Mouse (Mus musculus) CH12.LX (cell line): ENCODE measurements at regions not wholly inside any gene's neighbourhood (a gene's known extent, or its start where the extent isn't known, plus 50 kb on each side); places are given as distances from the start of the nearest gene placed in this dataset.
A peak's percentile ranks its signal among the peaks of the same experiment; 100 is the strongest.

Source experiments
- DNase-seq: peaks from one replicate; pipeline ENCODE4 v3.0.0-alpha.2; 2013; ENCODE audit errors: extremely low read depth
- H3K27ac ChIP-seq: 2 replicates; pipeline ENCODE4 v1.5.1; 2012; ENCODE audit warnings: low read depth, mild to moderate bottlenecking, control low read depth, moderate library complexity; ENCODE audit not compliant: insufficient read depth
- H3K27me3 ChIP-seq: replicated peaks from 2 replicates; pipeline ENCODE3; 2012; ENCODE audit warnings: inconsistent platforms
- H3K36me3 ChIP-seq, 2 experiments: replicated peaks in 1 of 2; 2 replicates each; pipeline versions ENCODE3 to v1.6.1; 2012; ENCODE audit warnings: inconsistent platforms in 1 of 2, low read length in 1 of 2, mild to moderate bottlenecking in 1 of 2, mixed read lengths in 1 of 2, moderate library complexity in 1 of 2; ENCODE audit not compliant: control insufficient read depth in 1 of 2, insufficient read depth in 1 of 2
- H3K4me1 ChIP-seq, 2 experiments: 2 replicates each; pipeline ENCODE4 v1.6.1; 2012; ENCODE audit warnings: inconsistent platforms in 1 of 2, moderate library complexity in 1 of 2; ENCODE audit not compliant: insufficient read depth in 2 of 2, control insufficient read depth in 1 of 2
- H3K4me2 ChIP-seq: 2 replicates; pipeline ENCODE4 v1.6.1; 2012; ENCODE audit warnings: low read depth, mild to moderate bottlenecking, control low read depth; ENCODE audit not compliant: poor library complexity, insufficient read depth, severe bottlenecking
- H3K4me3 ChIP-seq, 3 experiments: fragments of 150-350 bp in 1 of 3; sonication (generic) in 1 of 3; replicated peaks in 1 of 3; 2 replicates each; pipeline versions ENCODE3 to v1.5.1; 2011 to 2012; ENCODE audit warnings: low read depth in 2 of 3, low read length in 2 of 3, mild to moderate bottlenecking in 2 of 3, moderate library complexity in 2 of 3, control low read depth in 1 of 3, improper control_type of control experiment in 1 of 3, inconsistent platforms in 1 of 3, mixed read lengths in 1 of 3; ENCODE audit not compliant: poor library complexity in 1 of 3
- H3K79me2 ChIP-seq: replicated peaks from 2 replicates; pipeline ENCODE4 v1.6.1; 2012; ENCODE audit warnings: mild to moderate bottlenecking, moderate library complexity; ENCODE audit not compliant: control insufficient read depth, poor library complexity, insufficient read depth, severe bottlenecking; ENCODE audit errors: extremely low read depth
- H3K9ac ChIP-seq: 2 replicates; pipeline ENCODE4 v1.6.1; 2012; ENCODE audit warnings: low read depth, mild to moderate bottlenecking, control low read depth, moderate library complexity; ENCODE audit not compliant: insufficient read depth
- H3K9me3 ChIP-seq: replicated peaks from 2 replicates; pipeline ENCODE3; 2012; ENCODE audit warnings: low read length, inconsistent platforms, mixed read lengths
- BHLHE40 ChIP-seq: IDR thresholded peaks from 2 replicates; pipeline ENCODE4 v1.6.1; 2011; ENCODE audit warnings: mild to moderate bottlenecking, low read depth, low read length, improper control_type of control experiment
- CHD1 ChIP-seq: IDR thresholded peaks from 2 replicates; pipeline ENCODE4 v1.6.1; 2012; ENCODE audit warnings: low read depth, low read length, improper control_type of control experiment, inconsistent platforms
- CHD2 ChIP-seq: IDR thresholded peaks from 2 replicates; pipeline ENCODE4 v1.6.1; 2011; ENCODE audit warnings: low read length, improper control_type of control experiment
- CTCF ChIP-seq, 2 experiments: IDR thresholded peaks in 1 of 2; conservative IDR thresholded peaks in 1 of 2; 2 replicates each; pipeline ENCODE4 v1.5.1; 2011 to 2012; ENCODE audit warnings: low read depth in 2 of 2, low read length in 2 of 2, improper control_type of control experiment in 1 of 2, inconsistent platforms in 1 of 2, mild to moderate bottlenecking in 1 of 2, moderate library complexity in 1 of 2
- E2F4 ChIP-seq: IDR thresholded peaks from 2 replicates; pipeline ENCODE4 v1.6.1; 2011; ENCODE audit warnings: low read depth, low read length, improper control_type of control experiment; ENCODE audit not compliant: insufficient replicate concordance
- ELF1 ChIP-seq: IDR thresholded peaks from 2 replicates; pipeline ENCODE4 v1.6.1; 2014; ENCODE audit warnings: low read depth, mild to moderate bottlenecking, inconsistent platforms, low read length, improper control_type of control experiment
- EP300 ChIP-seq: IDR thresholded peaks from 2 replicates; pipeline ENCODE4 v1.6.1; 2011; ENCODE audit warnings: low read length, improper control_type of control experiment
- ETS1 ChIP-seq: conservative IDR thresholded peaks from 2 replicates; pipeline ENCODE4 v1.6.1; 2012; ENCODE audit warnings: low read depth, mild to moderate bottlenecking, inconsistent platforms, low read length, improper control_type of control experiment, moderate library complexity
- GABPA ChIP-seq: IDR thresholded peaks from 2 replicates; pipeline ENCODE4 v1.6.1; 2012; ENCODE audit warnings: low read depth, low read length, improper control_type of control experiment, inconsistent platforms; ENCODE audit not compliant: insufficient replicate concordance
- HCFC1 ChIP-seq: IDR thresholded peaks from 2 replicates; pipeline ENCODE4 v1.6.1; 2012; ENCODE audit warnings: low read depth, mild to moderate bottlenecking, inconsistent platforms, low read length, improper control_type of control experiment
- IRF4 ChIP-seq: IDR thresholded peaks from 2 replicates; pipeline ENCODE4 v1.6.1; 2014; ENCODE audit warnings: low read depth, mild to moderate bottlenecking, inconsistent platforms, low read length, improper control_type of control experiment
- JUN ChIP-seq: IDR thresholded peaks from 2 replicates; pipeline ENCODE4 v1.6.1; 2011; ENCODE audit warnings: low read depth, mild to moderate bottlenecking, low read length, improper control_type of control experiment, moderate library complexity; ENCODE audit not compliant: insufficient read depth
- JUND ChIP-seq: conservative IDR thresholded peaks from 2 replicates; pipeline ENCODE4 v1.6.1; 2011; ENCODE audit warnings: low read depth, low read length, improper control_type of control experiment
- KAT2A ChIP-seq: IDR thresholded peaks from 2 replicates; pipeline ENCODE4 v1.6.1; 2012; ENCODE audit warnings: low read length, improper control_type of control experiment, inconsistent platforms; ENCODE audit not compliant: insufficient replicate concordance
- MAFK ChIP-seq: IDR thresholded peaks from 2 replicates; pipeline ENCODE4 v1.6.1; 2011; ENCODE audit warnings: low read length, improper control_type of control experiment; ENCODE audit not compliant: insufficient replicate concordance
- MAX ChIP-seq: IDR thresholded peaks from 2 replicates; pipeline ENCODE4 v1.6.1; 2011; ENCODE audit warnings: low read length, improper control_type of control experiment
- MAZ ChIP-seq: IDR thresholded peaks from 2 replicates; pipeline ENCODE4 v1.6.1; 2012; ENCODE audit warnings: low read depth, mild to moderate bottlenecking, inconsistent platforms, low read length, improper control_type of control experiment, moderate library complexity
- MEF2A ChIP-seq: IDR thresholded peaks from 2 replicates; pipeline ENCODE4 v1.6.1; 2014; ENCODE audit warnings: low read depth, mild to moderate bottlenecking, inconsistent platforms, low read length, improper control_type of control experiment, borderline replicate concordance
- MXI1 ChIP-seq: IDR thresholded peaks from 2 replicates; pipeline ENCODE4 v1.6.1; 2011; ENCODE audit warnings: mild to moderate bottlenecking, low read depth, low read length, improper control_type of control experiment
- MYC ChIP-seq: IDR thresholded peaks from 2 replicates; pipeline ENCODE4 v1.6.1; 2011; ENCODE audit warnings: low read depth, mild to moderate bottlenecking, improper control_type of control experiment, low read length
- NRF1 ChIP-seq: IDR thresholded peaks from 2 replicates; pipeline ENCODE4 v1.6.1; 2014; ENCODE audit warnings: low read depth, mild to moderate bottlenecking, inconsistent platforms, low read length, improper control_type of control experiment, moderate library complexity
- PAX5 ChIP-seq: IDR thresholded peaks from 2 replicates; pipeline ENCODE4 v1.6.1; 2012; ENCODE audit warnings: low read length, inconsistent platforms, mixed read lengths
- POLR2A ChIP-seq: IDR thresholded peaks from 2 replicates; pipeline ENCODE4 v1.6.1; 2011; ENCODE audit warnings: low read depth, mild to moderate bottlenecking, improper control_type of control experiment, low read length
- POLR2AphosphoS2 ChIP-seq: IDR thresholded peaks from 2 replicates; pipeline ENCODE4 v1.6.1; 2011; ENCODE audit warnings: low read depth, low read length, improper control_type of control experiment
- RAD21 ChIP-seq: IDR thresholded peaks from 2 replicates; pipeline ENCODE4 v1.6.1; 2011; ENCODE audit warnings: low read depth, mild to moderate bottlenecking, low read length, improper control_type of control experiment, moderate library complexity
- RCOR1 ChIP-seq: conservative IDR thresholded peaks from 2 replicates; pipeline ENCODE4 v1.6.1; 2012; ENCODE audit warnings: low read depth, mild to moderate bottlenecking, inconsistent platforms, low read length, improper control_type of control experiment
- SIN3A ChIP-seq: IDR thresholded peaks from 2 replicates; pipeline ENCODE4 v1.6.1; 2012; ENCODE audit warnings: low read length, improper control_type of control experiment, inconsistent platforms
- SMC3 ChIP-seq: IDR thresholded peaks from 2 replicates; pipeline ENCODE4 v1.6.1; 2011; ENCODE audit warnings: low read depth, low read length, improper control_type of control experiment
- TBP ChIP-seq: conservative IDR thresholded peaks from 2 replicates; pipeline ENCODE4 v1.6.1; 2011; ENCODE audit warnings: low read depth, low read length, improper control_type of control experiment
- TCF12 ChIP-seq: IDR thresholded peaks from 2 replicates; pipeline ENCODE4 v1.6.1; 2014; ENCODE audit warnings: low read depth, mild to moderate bottlenecking, inconsistent platforms, low read length, improper control_type of control experiment
- UBTF ChIP-seq: IDR thresholded peaks from 2 replicates; pipeline ENCODE4 v1.6.1; 2012; ENCODE audit warnings: low read depth, mild to moderate bottlenecking, inconsistent platforms, low read length, improper control_type of control experiment, moderate library complexity
- USF1 ChIP-seq: IDR thresholded peaks from 2 replicates; pipeline ENCODE4 v1.6.1; 2014; ENCODE audit warnings: low read depth, mild to moderate bottlenecking, inconsistent platforms, low read length, improper control_type of control experiment
- USF2 ChIP-seq: conservative IDR thresholded peaks from 2 replicates; pipeline ENCODE4 v1.6.1; 2011; ENCODE audit warnings: low read depth, low read length, improper control_type of control experiment
- ZC3H11A ChIP-seq: IDR thresholded peaks from 2 replicates; pipeline ENCODE4 v1.6.1; 2012; ENCODE audit warnings: low read depth, mild to moderate bottlenecking, inconsistent platforms, low read length, improper control_type of control experiment
- ZKSCAN1 ChIP-seq: IDR thresholded peaks from 2 replicates; pipeline ENCODE4 v1.6.1; 2012; ENCODE audit warnings: low read depth, inconsistent platforms, low read length, improper control_type of control experiment, borderline replicate concordance
- ZMIZ1 ChIP-seq: IDR thresholded peaks from 2 replicates; pipeline ENCODE4 v1.6.1; 2012; ENCODE audit warnings: low read depth, mild to moderate bottlenecking, inconsistent platforms, low read length, improper control_type of control experiment
- ZNF384 ChIP-seq: IDR thresholded peaks from 2 replicates; pipeline ENCODE4 v1.6.1; 2012; ENCODE audit warnings: low read depth, low read length, improper control_type of control experiment, inconsistent platforms
- dilution Hi-C: fragments of 300-500 bp; cut with MboI; formaldehyde crosslinking; loops from 2 replicates; pipeline ENCODE4 v1.14.3; 2020; ENCODE audit warnings: low sequenced_read_pairs; ENCODE audit not compliant: extremely low pct_unique_long_range_greater_than_20kb, extremely low pct_ligation_motif_present
- in situ Hi-C: fragments of 300-500 bp; cut with MboI; formaldehyde crosslinking; loops from 3 replicates; pipeline ENCODE4 v1.14.3; 2019; ENCODE audit warnings: low sequenced_read_pairs, low pct_ligation_motif_present, low pct_unique_long_range_greater_than_20kb, mixed read lengths

DNA sequence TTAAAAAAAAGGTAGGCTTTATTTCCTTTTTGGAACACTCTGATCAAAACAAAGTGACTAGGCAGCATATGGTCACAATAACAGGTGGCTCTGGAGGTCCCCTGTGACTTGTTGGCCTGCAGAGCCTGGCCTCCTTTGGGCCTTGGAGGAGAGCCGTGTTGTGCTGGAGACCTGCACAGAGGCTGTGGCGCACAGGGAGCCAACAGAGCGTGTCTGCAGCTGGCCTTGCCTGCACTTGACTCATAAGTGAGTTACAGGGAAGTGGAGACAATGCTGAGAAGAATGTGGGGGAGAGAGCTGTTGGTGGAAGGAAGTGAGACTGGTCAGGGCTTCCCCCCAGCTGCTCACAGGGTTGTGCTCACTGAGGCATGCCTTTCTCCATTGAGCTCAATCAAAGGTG is 175.7 kb downstream of the Foxo1 start:
- no peaks in the 10 kb centered on the region for H3K79me2 ChIP-seq
- in situ Hi-C loops, result loop anchor here (10.0 kb wide), 1 partner anchor 179 kb away; the partner anchor contains the start of gene Foxo1

GRCm38 (mm10) chr3:52429014-52429589 is 161.0 kb downstream of the Foxo1 start:
- Histone ChIP-seq H3K36me3 (no peaks in the 10 kb centered on the region), H3K9me3 (no peaks in the 10 kb centered on the region), H3K4me3 (no peak overlapping the region), H3K4me1 (no peaks in the 10 kb centered on the region), H3K9ac (no peak overlapping the region), H3K79me2 (no peaks in the 10 kb centered on the region), H3K27ac (no peak overlapping the region), H3K27me3 (no peaks in the 10 kb centered on the region), H3K4me2 (no peak overlapping the region)
- DNase-seq, result no peak
- dilution Hi-C loops, result no loop called here
- TF ChIP-seq IRF4, result no peak
- no peak for TF ChIP-seq PAX5
- no peak for TF ChIP-seq POLR2AphosphoS2
- TF ChIP-seq GABPA, result no peak
- TF ChIP-seq E2F4, result no peak
- no peak for TF ChIP-seq SMC3
- no peak for TF ChIP-seq JUND
- no peak for TF ChIP-seq NRF1
- no peak for TF ChIP-seq MAZ
- no peak for TF ChIP-seq CHD1
- in situ Hi-C loops, result no loop called here

More for the DNA sequence above, 175.7 kb downstream of the Foxo1 start:
- peak; percentile 81 for TF ChIP-seq ZMIZ1
- peak; percentile 80; the same call in 1 of the 2 replicates for TF ChIP-seq MAFK
- peak; percentile 100 for TF ChIP-seq TCF12
- peak; percentile 96 for TF ChIP-seq BHLHE40
- no peak for TF ChIP-seq CHD1
- TF ChIP-seq ETS1, result peak; percentile 99
- TF ChIP-seq JUND, result peak; percentile 27
- TF ChIP-seq POLR2A, result no peak
- peak; percentile 90 for TF ChIP-seq ZNF384
- TF ChIP-seq POLR2AphosphoS2, result no peak
- TF ChIP-seq USF2, result no peak
- TF ChIP-seq MEF2A, result peak; percentile 95
- no peak for TF ChIP-seq UBTF
- peak; percentile 84 for TF ChIP-seq MAX
- peak; percentile 78 for TF ChIP-seq PAX5
- peak; percentile 84 for TF ChIP-seq MAZ
- peak; percentile 69 for TF ChIP-seq MYC
- peak; percentile 95 for TF ChIP-seq RCOR1
- no peak for TF ChIP-seq GABPA
- no peak for TF ChIP-seq HCFC1
- peak; percentile 99 for TF ChIP-seq EP300
- TF ChIP-seq SIN3A, result peak; percentile 88
- peak; percentile 17; the same call in 1 of the 2 replicates for TF ChIP-seq ZKSCAN1
- peak; percentile 46 for TF ChIP-seq SMC3
- peak; percentile 81 for TF ChIP-seq JUN
- TF ChIP-seq ZC3H11A, result peak; percentile 33; the same call in 1 of the 2 replicates
- TF ChIP-seq ELF1, result peak; percentile 73
- TF ChIP-seq CTCF (conservative IDR thresholded peaks at IDR 0.05 in 1 of 2, IDR thresholded peaks at IDR 0.05 in 1 of 2; ENCODE audit: low read depth in 2 of 2, low read length in 2 of 2), result no peak
- peak; percentile 52; the same call in 1 of the 2 replicates for TF ChIP-seq NRF1
- TF ChIP-seq CHD2, result peak; percentile 96
- peak; percentile 44 for TF ChIP-seq RAD21
- TF ChIP-seq USF1, result no peak
- no peak; the same call in 1 of the 2 replicates for TF ChIP-seq MXI1
- peak; percentile 99 for TF ChIP-seq IRF4
- TF ChIP-seq TBP, result no peak
- peak; percentile 59; the same call in 1 of the 2 replicates for TF ChIP-seq E2F4
- TF ChIP-seq KAT2A, result 0 out of 2 replicates have a peak, but pooled peaks have one; percentile 60
- no peak overlapping the region for H3K4me3 ChIP-seq
- no peak overlapping the region for H3K9ac ChIP-seq
- H3K4me1 ChIP-seq, result peaks cover 34 to 61% of the 10 kb centered on the region in 2 experiments
- dilution Hi-C loops, result no loop called here
- H3K27me3 ChIP-seq, result no peaks in the 10 kb centered on the region
- H3K4me2 ChIP-seq, result peak overlapping the region; percentile 58; the same call in 1 of the 2 replicates
- H3K36me3 ChIP-seq, result no peaks in the 10 kb centered on the region
- peak; percentile 97 for DNase-seq
- peak overlapping the region; percentile 61; the same call in 1 of the 2 replicates for H3K27ac ChIP-seq
- H3K9me3 ChIP-seq, result no peaks in the 10 kb centered on the region
